Mouse (Mus musculus) heart, embryonic 14.5 days (tissue): ENCODE data around the gene Dennd4b. TPM values are rescaled to one million over a fixed set of nuclear protein-coding genes. Genes with fewer than 3 reads are reported as not detected.
A peak's percentile ranks its signal among the peaks of the same experiment; 100 is the strongest.

Source experiments
- ATAC-seq: fragments of 200-750 bp; cut with Nextera tagmentation; 2 replicates; pipeline ENCODE4 v1.8.0; 2017; ENCODE audit warnings: low read depth, moderate TSS enrichment; ENCODE audit not compliant: insufficient number of reproducible peaks, insufficient read depth, low FRiP score
- H3K27ac ChIP-seq, 2 experiments: fragments of 200-500 bp in 1 of 2; fragments of 300-500 bp in 1 of 2; sonication (generic) in 1 of 2; replicated peaks in 1 of 2; 2 replicates each; pipeline ENCODE4 v1.5.1; 2012 to 2014; ENCODE audit warnings: low read depth in 2 of 2, low read length in 2 of 2, control low read depth in 1 of 2, mild to moderate bottlenecking in 1 of 2, mixed read lengths in 1 of 2; ENCODE audit not compliant: control insufficient read depth in 1 of 2, insufficient read depth in 1 of 2
- H3K27me3 ChIP-seq: fragments of 300-500 bp; sonication (generic); 2 replicates; pipeline ENCODE4 v1.6.1; 2014; ENCODE audit warnings: mild to moderate bottlenecking, low read length, control low read depth; ENCODE audit not compliant: control insufficient read depth, insufficient read depth
- H3K36me3 ChIP-seq: fragments of 300-500 bp; sonication (generic); 2 replicates; pipeline ENCODE4 v1.6.1; 2014; ENCODE audit warnings: mild to moderate bottlenecking, control low read depth, low read length, mixed read lengths; ENCODE audit not compliant: control insufficient read depth, insufficient read depth
- H3K4me1 ChIP-seq, 2 experiments: fragments of 200-500 bp in 1 of 2; fragments of 300-500 bp in 1 of 2; sonication (generic) in 1 of 2; 2 replicates each; pipeline ENCODE4 v1.6.1; 2012 to 2014; ENCODE audit warnings: low read length in 2 of 2, control low read depth in 1 of 2, mixed read lengths in 1 of 2; ENCODE audit not compliant: control insufficient read depth in 2 of 2, insufficient read depth in 2 of 2
- H3K4me2 ChIP-seq: fragments of 300-500 bp; sonication (generic); 2 replicates; pipeline ENCODE4 v1.6.1; 2014; ENCODE audit warnings: mild to moderate bottlenecking, low read length
- H3K4me3 ChIP-seq, 2 experiments: fragments of 200-500 bp in 1 of 2; fragments of 300-500 bp in 1 of 2; sonication (generic) in 1 of 2; 2 replicates each; pipeline ENCODE4 v1.5.1; 2012 to 2014; ENCODE audit warnings: low read length in 2 of 2, mild to moderate bottlenecking in 2 of 2, control low read depth in 1 of 2, low read depth in 1 of 2, moderate library complexity in 1 of 2; ENCODE audit not compliant: control insufficient read depth in 1 of 2, insufficient read depth in 1 of 2
- H3K9ac ChIP-seq: fragments of 300-500 bp; sonication (generic); 2 replicates; pipeline ENCODE4 v1.6.1; 2014; ENCODE audit warnings: mild to moderate bottlenecking, low read length
- H3K9me3 ChIP-seq: fragments of 300-500 bp; sonication (generic); 2 replicates; pipeline ENCODE4 v1.6.1; 2016; ENCODE audit warnings: low read length, control low read depth; ENCODE audit not compliant: control insufficient read depth
- WGBS: fragments of 180-500 bp; shearing (Covaris S2); extraction: QIAGEN DNeasy Blood & Tissue Kit; methylation state at CpG from one replicate; pipeline ENCODE4 v1.1.7; 2014; 5-methylcytosine and 5-hydroxymethylcytosine counted together
- polyA plus RNA-seq: library from polyadenylated mRNA; unstranded; fragments of >200 nt; fragmentation: Nextera tagmentation; extraction: Ambion mirVana; gene quantifications from 2 replicates; pipeline ENCODE4 v1.2.1, GENCODE M21; 2014

Dennd4b gene
- polyA plus RNA-seq, 1 experiment from 2014 or later: 5.6 TPM

DNA sequence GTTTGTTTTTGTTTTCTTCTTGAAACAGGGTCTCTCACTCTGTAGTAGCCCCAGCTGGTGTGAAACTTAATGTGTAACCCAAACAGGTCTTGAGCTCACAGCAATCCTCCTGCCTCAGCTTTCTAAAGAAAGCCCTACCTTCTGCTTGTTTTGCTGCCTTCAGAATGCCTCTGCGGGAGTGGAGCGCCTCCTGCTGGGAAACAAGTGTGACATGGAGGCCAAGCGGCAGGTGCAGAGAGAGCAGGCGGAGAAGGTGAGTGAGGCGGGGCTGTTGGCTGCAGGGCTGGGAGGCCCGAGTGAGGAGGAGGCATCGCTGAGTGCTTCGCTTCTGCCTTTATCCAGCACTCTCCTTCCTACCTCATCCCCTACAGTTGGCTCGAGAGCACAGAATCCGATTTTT is 40.7 kb upstream of the Dennd4b start:
- 83% methylated on average over 10 of the region's 10 CpGs for WGBS
- no peak overlapping the region for H3K4me3 ChIP-seq
- H3K27ac ChIP-seq: no peak overlapping the region
- H3K4me1 ChIP-seq: peaks cover 9 to 22% of the 10 kb centered on the region in 2 experiments
- no peak overlapping the region for H3K4me2 ChIP-seq
- ATAC-seq: no peak
- no peaks in the 10 kb centered on the region for H3K9me3 ChIP-seq
- H3K27me3 ChIP-seq: no peaks in the 10 kb centered on the region
- no peak overlapping the region for H3K9ac ChIP-seq
- H3K36me3 ChIP-seq: peaks cover 25% of the 10 kb centered on the region

DNA sequence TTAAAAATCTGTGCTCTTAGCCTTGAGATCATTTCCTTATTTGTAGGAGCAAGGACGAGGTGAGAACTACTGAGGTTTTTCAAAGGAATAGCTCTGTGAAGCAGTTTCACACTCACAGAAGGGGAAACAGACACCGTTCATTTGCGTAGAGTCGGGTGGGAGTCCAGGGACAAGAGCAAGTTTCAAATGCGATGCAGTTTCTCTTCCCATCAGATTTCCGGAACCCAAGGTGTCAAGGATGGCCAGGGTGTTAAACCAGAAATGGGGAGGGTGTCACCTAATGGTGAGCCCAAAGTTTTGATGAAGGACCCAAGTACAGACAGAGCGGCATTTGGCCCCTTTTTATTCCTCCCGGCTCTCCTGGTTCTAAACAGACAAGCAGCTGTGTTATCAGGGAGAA is 33.9 kb upstream of the Dennd4b start:
- H3K27me3 ChIP-seq: no peaks in the 10 kb centered on the region
- H3K4me2 ChIP-seq: peak overlapping the region; percentile 82
- peaks cover 30% of the 10 kb centered on the region for H3K36me3 ChIP-seq
- peaks cover 0 to 2% of the 10 kb centered on the region in 2 experiments; a peak in 1 of 4 replicates for H3K4me1 ChIP-seq
- WGBS: 10% methylated on average over 8 of the region's 8 CpGs
- peak overlapping the region; percentile 87 to 93 for H3K4me3 ChIP-seq
- H3K9ac ChIP-seq: peak overlapping the region; percentile 89
- peak overlapping the region; percentile 25 to 89; a peak in 2 of 4 replicates for H3K27ac ChIP-seq
- no peaks in the 10 kb centered on the region for H3K9me3 ChIP-seq
- no peak for ATAC-seq

DNA sequence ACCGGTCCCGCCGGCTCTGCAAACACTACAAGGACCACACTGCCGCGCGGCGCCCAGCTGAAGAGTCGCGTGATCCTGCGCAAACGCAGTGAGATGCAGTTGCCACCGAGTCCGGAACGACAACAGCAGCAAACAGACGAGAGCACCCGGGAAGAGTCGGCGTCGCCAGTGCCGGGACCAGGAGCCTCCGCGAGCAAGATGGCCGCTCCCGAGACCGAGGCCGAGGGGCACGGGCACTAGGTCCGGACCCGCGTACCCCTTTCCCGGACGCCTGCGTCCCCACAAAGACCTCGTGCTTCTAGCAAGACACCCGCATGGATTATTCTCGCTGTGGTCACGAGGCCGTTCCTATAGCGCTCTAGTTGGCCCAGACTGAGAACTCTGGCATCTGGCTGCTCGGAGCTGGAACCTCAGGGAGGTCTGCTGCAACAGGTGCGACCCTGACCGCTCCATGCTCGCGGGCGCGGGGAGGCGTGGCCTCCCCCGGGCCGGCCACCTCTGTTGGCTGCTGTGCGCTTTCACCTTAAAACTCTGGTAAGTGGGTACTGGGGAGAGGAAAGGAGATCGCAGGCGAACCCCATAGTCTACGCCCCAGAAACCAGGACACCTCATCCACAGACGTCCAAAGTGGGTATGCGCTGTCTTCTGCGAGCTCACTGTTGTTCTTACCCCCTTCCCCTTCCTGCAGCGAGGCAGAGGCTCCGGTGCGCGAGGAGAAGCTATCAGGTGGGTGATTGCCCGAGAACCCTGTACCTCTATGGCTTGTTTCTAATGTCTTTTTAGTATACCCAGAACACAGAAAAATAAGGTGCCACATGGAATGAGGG is 33.3 kb upstream of the Dennd4b start, which contains the start of gene Jtb:
Gene Jtb (plus strand): TSS at position 91 of the 827 bp plus-strand sequence.
- H3K36me3 ChIP-seq: peaks cover 35% of the 10 kb centered on the region
- no peaks in the 10 kb centered on the region for H3K9me3 ChIP-seq
- H3K4me2 ChIP-seq: peak within 1 kb of the TSS; percentile 82
- H3K4me1 ChIP-seq: peaks cover 0 to 2% of the 10 kb centered on the region in 2 experiments; a peak in 1 of 4 replicates
- WGBS: under 1% methylated on average over 59 of the region's 61 CpGs
- peak within 1 kb of the TSS; percentile 87 to 93 for H3K4me3 ChIP-seq
- peak; percentile 95 for ATAC-seq
- peak within 1 kb of the TSS; percentile 89 for H3K9ac ChIP-seq
- peak within 1 kb of the TSS; percentile 89 to 90 for H3K27ac ChIP-seq
- H3K27me3 ChIP-seq: no peaks in the 10 kb centered on the region

DNA sequence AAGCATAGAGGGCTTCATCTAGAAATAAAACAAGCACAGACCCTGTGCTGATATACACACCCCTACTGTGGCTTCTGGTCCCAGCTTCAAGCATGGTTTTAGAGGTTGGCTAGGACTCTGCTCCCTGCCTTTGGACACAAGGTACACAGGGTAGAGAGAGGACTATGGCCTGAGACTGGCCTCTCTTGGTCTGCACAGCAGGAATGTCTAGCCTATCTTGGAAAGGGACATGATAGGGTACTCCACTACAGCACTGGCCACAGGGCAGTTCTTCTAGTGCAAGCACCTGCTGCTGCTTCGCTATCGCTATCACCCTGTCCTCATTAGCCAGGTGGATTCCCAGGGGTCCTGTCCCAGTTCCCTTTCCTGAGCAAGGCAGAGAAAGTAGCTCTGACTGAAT is 23.7 kb upstream of the Dennd4b start:
- Histone ChIP-seq H3K4me2 (no peak overlapping the region), H3K36me3 (peaks cover 3% of the 10 kb centered on the region), H3K27me3 (no peaks in the 10 kb centered on the region), H3K9ac (no peak overlapping the region), H3K27ac (no peak overlapping the region), H3K4me3 (no peak overlapping the region), H3K9me3 (no peaks in the 10 kb centered on the region), H3K4me1 (peaks cover 3 to 11% of the 10 kb centered on the region in 2 experiments)
- 0 out of 2 replicates have a peak, but pooled peaks have one; percentile 12 for ATAC-seq
- 73% methylated on average over 2 of the region's 2 CpGs for whole genome bisulfite sequencing

DNA sequence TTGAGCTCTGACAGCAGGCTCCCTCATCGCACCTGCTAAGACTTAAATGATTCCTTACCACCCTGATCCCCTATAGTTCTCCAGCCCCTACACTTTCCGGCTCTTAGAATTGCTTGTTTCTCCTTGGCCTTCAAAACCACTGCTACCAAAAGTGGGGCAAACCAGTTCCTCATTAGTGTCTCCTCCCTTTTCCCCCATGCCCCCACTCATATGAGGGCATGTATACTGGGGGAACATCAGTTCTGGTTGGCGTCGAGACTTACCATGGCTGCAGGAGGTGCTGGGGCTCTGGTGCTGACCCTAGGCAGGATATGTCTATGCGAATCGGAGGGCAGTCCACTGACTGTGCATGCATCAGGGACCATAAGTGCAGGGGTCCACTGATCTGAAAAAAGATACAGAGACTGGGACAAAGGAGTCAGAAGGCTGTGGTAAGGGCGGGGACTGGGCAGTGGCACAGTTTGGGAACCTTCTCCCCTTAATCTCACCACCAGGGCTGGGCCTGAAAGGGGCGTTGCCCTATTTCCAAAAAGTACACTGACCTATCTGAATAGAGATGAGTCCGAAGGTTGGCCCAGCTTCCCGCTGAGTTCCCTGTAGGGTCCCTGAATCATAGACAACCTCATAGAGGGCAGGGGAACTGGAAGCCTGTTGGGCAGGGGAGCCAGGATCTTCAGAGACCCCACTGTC is 23.2 kb upstream of the Dennd4b start:
- Histone ChIP-seq H3K27ac (no peak overlapping the region), H3K4me2 (no peak overlapping the region), H3K4me1 (peaks cover 5 to 11% of the 10 kb centered on the region in 2 experiments), H3K9me3 (no peaks in the 10 kb centered on the region), H3K27me3 (no peaks in the 10 kb centered on the region), H3K36me3 (no peaks in the 10 kb centered on the region), H3K4me3 (no peak overlapping the region), H3K9ac (no peak overlapping the region)
- 81% methylated on average over 10 of the region's 10 CpGs for WGBS
- no peak for ATAC-seq

DNA sequence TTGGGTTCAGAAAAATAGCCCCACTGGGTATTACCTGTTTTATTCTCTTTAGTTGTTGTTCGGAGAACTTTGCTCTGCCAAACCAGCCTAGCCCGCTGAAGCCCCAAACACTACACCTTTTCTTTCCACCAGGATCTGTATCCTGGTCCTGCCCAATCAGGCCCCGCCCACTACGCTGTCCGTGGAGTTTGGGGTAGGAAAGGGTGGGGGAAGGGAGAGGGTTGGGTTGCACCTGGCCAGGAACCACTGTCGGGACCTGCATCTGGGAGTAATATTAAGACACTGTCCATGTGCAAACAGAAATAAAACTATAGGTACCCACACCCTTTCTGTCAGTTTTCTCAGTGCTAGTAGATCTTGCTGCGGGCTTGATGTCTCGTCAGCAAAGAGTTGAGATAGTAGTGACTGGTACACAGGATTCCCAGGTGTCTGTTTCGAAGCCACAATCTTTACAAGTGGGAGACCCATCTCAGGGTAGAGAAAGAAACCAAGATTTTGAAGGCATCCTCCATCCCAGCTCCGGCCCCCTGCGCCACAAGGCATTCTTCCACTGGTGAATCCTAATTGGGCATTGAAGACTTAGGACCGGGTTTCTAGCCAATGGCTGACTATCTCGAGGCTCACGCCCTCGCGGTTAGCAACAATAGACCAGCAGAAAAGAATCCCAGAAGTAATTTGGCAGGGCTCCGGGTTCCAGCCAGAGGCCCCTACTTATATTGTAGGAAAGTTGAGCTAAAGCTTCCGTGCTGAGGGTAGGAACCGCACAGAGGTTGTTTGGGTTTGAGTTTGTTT is 21.8 kb upstream of the Dennd4b start, which contains the start of gene Creb3l4:
Gene Creb3l4 (minus strand): TSS at position 529 of the 792 bp plus-strand sequence.
- Histone ChIP-seq H3K4me3 (peak within 1 kb of the TSS; percentile 39 to 43), H3K4me2 (peak within 1 kb of the TSS; percentile 89), H3K27ac (peak within 1 kb of the TSS; percentile 2 to 37; a peak in 2 of 4 replicates), H3K36me3 (no peaks in the 10 kb centered on the region), H3K9ac (peak within 1 kb of the TSS; percentile 34), H3K27me3 (no peaks in the 10 kb centered on the region), H3K9me3 (no peaks in the 10 kb centered on the region), H3K4me1 (peaks cover 8 to 14% of the 10 kb centered on the region in 2 experiments)
- WGBS: 2% methylated on average over 19 of the region's 19 CpGs
- no peak for ATAC-seq

DNA sequence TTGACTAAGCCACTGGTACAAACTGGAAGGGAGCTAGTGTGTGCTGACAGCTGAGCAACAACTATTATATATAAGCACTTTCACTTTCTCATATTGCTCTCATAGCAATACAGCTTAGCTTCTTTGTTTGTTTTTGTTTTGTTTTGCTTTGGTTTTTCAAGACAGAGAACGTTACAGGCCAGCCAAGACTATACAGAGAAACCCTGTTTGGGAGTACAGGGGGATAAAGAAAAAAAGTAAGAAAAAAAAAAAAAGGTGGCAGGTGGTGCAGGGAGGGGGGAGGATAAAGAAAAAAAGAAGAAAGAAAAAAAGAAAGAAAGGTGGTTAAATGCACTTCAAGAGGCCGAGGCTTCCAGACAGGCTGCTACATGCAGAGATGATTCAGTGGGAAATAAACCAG is 19.6 kb upstream of the Dennd4b start:
- ATAC-seq: no peak
- WGBS: 68% methylated on average over 2 of the region's 2 CpGs

More for the DNA sequence above, 19.6 kb upstream of the Dennd4b start:
- no peak overlapping the region for H3K9ac ChIP-seq
- no peaks in the 10 kb centered on the region for H3K9me3 ChIP-seq
- H3K27me3 ChIP-seq: no peaks in the 10 kb centered on the region
- no peak overlapping the region for H3K27ac ChIP-seq
- no peak overlapping the region for H3K4me2 ChIP-seq
- no peak overlapping the region for H3K4me3 ChIP-seq
- peaks cover 11 to 22% of the 10 kb centered on the region in 2 experiments for H3K4me1 ChIP-seq
- peaks cover 8% of the 10 kb centered on the region for H3K36me3 ChIP-seq
